Mouse (Mus musculus) urinary bladder, adult 2 months (tissue): ENCODE data around the gene Tsc22d4. TPM values are rescaled to one million over a fixed set of nuclear protein-coding genes. Genes with fewer than 3 reads are reported as not detected.
"Not testable (repeated sequence)": the region's sequence is repeated elsewhere in the genome, so short reads cannot be mapped to it uniquely, and the experiment has no call there.

ENCODE experiments used
- DNase-seq: peaks from one replicate; pipeline ENCODE4 v3.0.0; 2022; ENCODE audit warnings: low spot score
- polyA plus RNA-seq: library from polyadenylated mRNA; depleted of rRNA; stranded (reverse); fragments of >200 nt; gene quantifications from 2 replicates; pipeline ENCODE4 v1.2.3, GENCODE M21; 2012

The Tsc22d4 gene
- polyA plus RNA-seq, 1 experiment: 68.8 TPM

- peak; percentile 79 for DNase-seq
Observed at GRCm38 (mm10) chr5:137741023-137741931, 4.3 kb upstream of the Tsc22d4 start, which contains the start of gene Nyap1. TSS of gene Nyap1 (minus strand) at chr5:137741607.

GRCm38 (mm10) chr5:137742048-137742447, 3.5 kb upstream of the Tsc22d4 start:
- no peak for DNase-seq

DNA sequence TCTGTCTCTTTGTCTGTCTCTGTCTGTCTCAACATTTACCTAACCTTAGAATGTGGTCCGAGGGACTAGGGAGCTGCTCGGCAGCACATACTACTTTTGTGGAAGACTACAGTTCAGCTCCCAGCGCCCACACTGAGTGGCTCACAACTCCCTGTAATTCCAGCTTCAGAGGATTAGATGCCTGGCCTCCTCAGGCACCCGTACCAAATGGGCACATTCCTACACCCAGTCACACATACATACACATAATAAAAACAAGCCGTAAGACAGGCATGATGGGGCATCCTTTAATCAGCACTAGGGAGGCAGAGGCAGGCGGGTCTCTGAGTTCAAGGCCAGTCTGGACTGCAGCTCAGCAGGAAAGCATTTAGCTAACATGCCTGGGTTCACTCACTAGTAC, 2.7 kb upstream of the Tsc22d4 start:
- DNase-seq: no peak

GRCm38 (mm10) chr5:137744197-137744596, 1.3 kb upstream of the Tsc22d4 start:
- DNase-seq: no peak

DNA sequence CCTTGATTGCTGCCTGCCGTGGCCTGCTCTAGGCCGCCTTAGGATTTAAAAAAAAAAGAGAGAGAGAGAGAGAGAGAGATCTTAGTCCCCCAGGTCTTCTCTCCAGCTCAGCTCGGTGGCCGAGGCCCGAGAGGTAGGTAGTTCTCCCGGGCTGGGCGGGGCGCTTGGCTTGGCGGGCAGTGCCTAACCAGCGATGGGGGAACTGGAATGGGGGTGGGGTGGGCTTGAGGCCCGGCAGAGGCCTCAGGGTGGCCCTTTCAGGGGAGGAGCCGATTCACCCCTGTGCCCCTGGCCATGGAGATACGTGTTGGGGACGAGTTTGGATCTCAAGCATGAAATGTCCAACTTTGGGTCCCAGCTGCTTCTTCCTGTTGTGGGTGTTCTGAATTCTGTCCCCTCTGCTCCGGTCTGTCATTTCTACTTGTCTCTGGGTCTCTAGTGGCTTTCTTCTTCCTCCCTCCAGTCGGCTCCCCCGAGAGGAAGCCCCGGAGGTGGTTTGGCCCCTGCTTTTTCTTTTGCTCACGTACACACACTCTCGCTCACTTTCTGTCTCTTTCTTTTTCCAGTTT, 836 bp downstream of the Tsc22d4 start:
- DNase-seq: peak; percentile 60

GRCm38 (mm10) chr5:137746851-137747325, 1.4 kb downstream of the Tsc22d4 start:
- no peak for DNase-seq

DNA sequence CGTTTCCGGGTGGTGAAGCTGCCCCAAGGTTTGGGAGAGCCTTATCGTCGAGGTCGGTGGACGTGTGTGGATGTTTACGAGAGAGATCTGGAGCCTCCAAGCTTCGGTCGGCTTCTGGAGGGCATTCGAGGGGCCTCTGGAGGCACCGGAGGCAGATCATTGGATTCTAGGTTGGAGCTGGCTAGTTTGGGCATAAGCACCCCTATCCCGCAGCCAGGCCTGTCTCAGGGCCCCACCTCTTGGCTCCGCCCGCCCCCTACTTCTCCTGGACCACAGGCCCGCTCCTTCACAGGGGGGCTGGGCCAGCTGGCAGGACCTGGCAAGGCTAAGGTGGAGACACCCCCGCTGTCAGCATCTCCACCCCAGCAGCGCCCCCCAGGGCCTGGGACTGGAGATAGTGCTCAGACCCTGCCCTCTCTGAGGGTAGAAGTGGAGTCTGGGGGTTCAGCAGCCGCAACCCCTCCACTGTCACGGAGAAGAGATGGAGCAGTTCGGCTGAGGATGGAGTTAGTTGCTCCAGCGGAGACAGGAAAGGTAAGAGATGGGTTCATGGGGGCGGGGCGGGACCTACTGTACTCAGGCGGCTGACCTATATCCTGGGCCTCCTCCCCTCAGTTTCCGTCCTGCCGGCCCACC, 1.9 kb downstream of the Tsc22d4 start:
- peak; percentile 56 for DNase-seq

DNA sequence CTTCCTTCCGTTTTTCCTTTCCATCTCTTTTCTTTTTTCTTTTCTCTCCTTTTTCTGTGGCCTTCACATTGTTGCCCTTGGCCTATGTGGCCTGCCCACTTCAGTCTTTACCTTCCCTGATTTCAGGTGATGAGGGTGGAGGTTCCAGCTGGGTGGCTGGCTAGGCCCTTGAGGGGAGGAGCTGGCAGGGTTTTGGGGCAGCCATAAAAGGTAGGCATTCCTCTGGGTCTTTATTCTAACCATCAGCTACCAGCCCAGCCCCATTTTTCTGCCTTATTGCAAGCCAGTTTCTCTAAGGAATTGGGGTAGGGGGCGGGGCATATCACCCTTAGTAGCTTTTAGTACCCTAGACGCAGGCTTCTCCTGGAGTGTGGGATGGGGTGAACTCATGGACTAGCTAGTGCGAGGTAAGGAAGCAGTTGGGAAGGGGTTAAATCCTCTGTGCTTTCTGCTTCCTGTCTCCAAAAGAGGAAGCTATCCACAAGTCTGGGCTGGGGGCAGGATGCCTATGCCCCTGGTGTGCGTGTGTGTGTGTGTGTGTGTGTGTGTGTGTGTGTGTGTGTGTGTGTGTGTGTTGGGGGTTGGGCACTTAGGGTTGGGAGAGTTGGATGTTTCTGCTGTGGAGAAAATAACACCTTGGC, 2.7 kb downstream of the Tsc22d4 start:
- no peak for DNase-seq

- no peak for DNase-seq
Observed at GRCm38 (mm10) chr5:137749196-137749836, 3.8 kb downstream of the Tsc22d4 start.

GRCm38 (mm10) chr5:137750212-137750611, 4.7 kb downstream of the Tsc22d4 start:
- DNase-seq: not testable (repeated sequence)

GRCm38 (mm10) chr5:137751221-137751887, 5.8 kb downstream of the Tsc22d4 start:
- no peak for DNase-seq

- DNase-seq: no peak
Observed at GRCm38 (mm10) chr5:137751988-137752387, 6.5 kb downstream of the Tsc22d4 start.

- DNase-seq: no peak
Observed at GRCm38 (mm10) chr5:137753111-137753832, 7.7 kb downstream of the Tsc22d4 start.

DNA sequence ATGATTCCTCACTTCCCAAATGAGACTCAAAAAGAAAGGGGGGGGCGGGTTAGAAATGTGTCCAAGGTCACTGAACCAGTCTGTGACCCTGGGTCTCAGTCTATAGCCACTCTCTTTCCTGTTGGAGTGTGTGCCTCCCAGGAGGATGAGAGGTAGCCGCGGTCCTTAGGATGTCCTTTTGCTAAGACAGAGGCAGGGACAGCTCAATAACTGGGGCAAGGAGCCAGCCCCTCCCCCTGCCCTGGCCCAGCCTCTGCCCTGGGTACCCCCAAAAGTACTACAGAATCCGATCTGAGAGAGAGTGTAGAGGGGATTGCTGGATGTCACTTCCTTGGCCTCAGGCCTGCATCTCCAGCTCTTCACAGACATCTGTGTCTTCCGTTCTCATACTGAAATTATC, 9.9 kb downstream of the Tsc22d4 start:
- DNase-seq: no peak

GRCm38 (mm10) chr5:137756106-137756505, 10.6 kb downstream of the Tsc22d4 start:
- DNase-seq: no peak

GRCm38 (mm10) chr5:137756882-137757661, 11.5 kb downstream of the Tsc22d4 start:
- peak; percentile 58 for DNase-seq

GRCm38 (mm10) chr5:137757887-137758286, 12.4 kb downstream of the Tsc22d4 start:
- no peak for DNase-seq

GRCm38 (mm10) chr5:137758921-137759534, 13.5 kb downstream of the Tsc22d4 start:
- no peak for DNase-seq

GRCm38 (mm10) chr5:137759971-137760412, 14.5 kb downstream of the Tsc22d4 start:
- DNase-seq: peak; percentile 66
